Mouse (Mus musculus) cerebellum, postnatal 4 days (tissue): ENCODE data around the gene Il9r.

ENCODE experiments used
- DNase-seq, 2 experiments: peaks; one replicate each; pipeline ENCODE4 v3.0.0; 2022; ENCODE audit warnings: low spot score in 2 of 2, mixed read lengths in 1 of 2

The Il9r gene

DNA sequence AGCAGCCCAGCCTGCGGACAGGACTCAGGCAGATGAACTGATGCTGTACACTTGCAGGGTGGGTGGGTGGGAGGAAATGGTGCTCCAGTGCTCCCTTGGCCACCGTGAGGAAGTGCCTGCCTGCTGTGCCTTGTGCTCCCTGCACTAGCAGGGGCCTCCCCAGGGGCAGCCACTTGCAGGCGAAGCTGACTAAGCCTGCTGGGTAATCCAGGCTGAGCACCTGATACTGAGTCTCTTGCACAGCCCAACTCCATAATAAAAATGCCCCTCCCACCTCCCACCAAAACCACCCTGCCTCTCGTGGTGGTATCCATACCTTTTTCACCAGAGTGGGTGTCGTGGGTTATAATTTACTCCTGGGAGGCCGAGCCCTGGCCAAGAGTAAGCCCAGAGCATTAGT, 849 bp downstream of the Il9r start:
- no peak for DNase-seq

DNA sequence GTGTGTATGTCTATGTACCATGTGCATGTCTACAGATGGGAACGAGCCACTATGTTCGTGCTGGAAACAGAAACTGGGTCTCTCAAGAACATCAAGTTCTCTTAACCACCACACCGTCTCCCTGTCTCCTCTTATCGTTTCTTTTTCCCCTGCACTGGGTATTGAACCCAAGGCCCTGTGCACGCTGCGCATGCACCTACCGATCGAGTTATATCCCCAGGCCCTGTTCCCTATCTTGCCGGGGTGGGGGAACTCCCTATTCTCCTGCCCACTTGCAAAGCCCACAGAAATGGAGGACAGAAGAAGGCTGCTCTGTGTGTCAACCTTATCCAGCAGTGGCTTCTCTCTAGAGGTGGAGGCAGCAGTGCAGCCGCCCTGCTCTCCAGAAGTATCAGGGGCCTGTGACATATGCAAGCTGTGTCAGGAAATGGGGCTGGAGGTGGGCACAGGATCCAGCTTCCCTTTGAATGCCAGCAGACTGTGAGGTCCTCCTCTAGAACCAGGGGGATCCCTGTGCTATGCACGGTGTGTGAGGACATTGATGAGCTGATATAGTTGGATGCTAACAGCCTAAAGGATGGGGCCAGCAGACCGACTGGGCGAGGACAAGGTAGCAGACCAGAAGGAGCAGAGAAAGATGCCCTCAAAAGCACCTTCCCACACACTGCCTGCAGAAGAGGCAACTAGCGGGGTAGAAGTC, 1.7 kb downstream of the Il9r start:
- DNase-seq, result no peak

DNA sequence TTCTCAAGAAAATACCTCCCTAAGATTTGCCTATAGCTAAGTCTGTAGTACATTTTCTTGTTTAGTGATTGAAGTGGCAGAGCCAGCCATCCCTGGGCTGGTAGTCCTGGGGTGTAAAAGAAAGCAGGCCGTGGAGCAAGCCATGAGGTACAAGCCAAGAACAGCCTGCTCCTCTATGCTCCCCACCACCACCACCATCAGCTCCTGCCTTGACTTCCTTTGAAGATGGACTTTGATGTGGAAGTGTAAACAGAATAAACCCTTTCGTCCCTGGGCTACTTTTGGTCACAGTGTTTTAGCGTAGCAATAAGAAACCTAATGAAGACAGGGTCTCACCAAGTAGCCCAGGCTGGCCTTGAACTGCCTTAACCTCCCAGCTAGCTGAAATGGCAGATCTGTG, 2.3 kb downstream of the Il9r start:
- no peak for DNase-seq

DNA sequence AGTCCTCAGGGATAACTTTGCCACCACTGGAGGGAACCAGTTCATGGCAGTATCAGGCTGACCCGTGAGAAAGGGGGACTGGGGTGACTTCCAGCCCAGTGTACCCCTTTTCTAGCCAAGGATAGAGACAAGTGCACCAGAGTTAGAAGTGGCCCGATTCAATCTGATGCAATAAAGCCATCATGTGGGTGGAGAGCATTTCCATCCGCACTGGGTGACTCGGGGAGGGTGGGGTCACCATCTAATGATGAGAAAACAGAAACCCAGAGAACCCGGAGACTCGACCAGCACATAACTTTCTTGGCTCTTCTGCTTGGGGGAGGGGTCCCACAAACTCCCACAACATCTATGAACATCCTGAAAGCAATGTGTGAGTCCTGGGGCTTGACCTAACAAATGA, 3.4 kb downstream of the Il9r start:
- no peak for DNase-seq

DNA sequence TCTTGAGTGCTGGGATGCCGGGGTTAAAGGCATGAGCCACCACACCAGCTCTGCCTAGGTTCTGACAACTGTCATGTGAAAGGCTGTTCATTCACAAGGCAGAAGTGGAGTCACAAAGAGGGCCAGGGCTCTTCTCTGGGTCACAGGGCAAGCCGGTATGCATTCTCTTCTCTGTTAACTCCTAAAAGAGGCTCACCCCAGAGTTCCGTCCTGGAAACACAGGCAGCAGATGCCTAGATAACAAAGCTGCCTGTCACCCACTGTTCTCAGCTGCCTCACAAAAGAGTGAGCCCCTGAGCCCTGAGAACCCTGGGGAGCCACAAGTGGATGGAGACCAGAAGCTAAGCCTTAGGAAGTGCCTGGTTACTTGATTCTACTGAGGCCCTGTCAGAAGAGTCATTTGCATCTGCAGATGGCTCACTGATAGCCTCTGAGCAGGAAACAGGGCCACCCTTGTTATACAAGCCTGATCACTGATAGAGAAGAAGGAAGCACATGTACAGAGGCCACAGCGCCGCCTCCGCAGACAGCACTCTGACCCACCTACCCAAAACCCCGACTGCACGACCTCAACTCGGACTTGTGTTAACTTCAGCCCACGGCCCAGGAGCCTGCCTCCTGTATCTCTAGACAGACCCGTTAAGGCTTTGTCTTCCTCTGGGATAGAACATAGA, 4.1 kb downstream of the Il9r start:
- no peak for DNase-seq

DNA sequence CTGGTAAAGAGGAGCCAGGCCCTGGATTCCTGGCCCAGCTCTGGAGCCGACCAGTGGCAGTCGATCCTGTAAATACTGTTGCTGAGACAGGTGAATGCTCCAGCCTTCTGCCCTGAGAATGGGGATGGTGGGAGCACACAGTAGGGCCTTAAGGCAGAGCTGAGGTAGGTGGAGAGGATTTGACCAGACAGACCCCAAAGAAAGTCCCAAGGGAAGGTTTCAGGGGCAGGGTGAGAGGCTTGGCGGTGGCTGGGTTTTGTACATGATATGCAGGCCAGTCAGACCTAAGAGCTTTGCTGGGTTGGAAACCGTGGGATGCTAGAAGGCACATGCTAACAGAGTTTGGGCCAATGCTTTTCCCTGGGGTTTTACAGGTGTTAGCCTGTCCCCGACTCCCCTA, 5.5 kb downstream of the Il9r start:
- no peak for DNase-seq

DNA sequence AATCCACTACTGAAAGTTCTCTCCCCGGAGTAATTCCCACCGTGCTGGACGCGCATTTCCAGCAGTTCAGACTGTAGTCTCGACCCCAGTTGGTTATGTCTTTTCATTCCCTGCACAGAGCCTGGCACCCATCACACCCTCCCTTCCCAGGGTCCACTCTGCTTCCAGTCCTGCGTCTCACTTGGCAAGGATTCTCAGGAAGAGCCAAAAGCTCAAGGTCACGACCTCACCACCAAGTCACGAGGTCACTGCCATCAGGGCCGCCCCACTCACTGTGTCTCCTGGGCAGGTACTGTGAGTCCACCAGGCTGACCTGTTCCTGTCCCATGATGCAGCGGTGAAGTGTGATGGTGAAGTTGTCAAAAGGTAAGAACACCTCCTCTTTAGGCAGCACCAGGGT, 6.0 kb downstream of the Il9r start:
- no peak for DNase-seq

DNA sequence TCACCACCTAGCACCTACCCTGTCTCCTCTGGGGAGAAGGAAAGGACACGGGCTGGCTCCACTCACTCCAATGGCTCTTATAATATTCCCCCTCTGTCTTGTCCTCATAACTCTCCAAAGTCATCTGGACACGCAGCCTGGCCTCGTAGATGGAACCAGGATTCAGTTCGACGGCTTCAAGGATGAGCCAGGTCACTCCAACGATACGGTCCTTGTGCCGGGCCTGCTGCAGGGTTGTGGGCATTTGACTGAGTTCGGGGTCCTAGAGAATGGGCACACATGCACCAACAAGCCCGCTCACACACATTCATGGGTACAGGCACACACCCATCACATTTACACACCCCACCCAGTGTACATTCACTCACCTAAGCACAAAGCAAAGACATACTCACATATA, 6.9 kb downstream of the Il9r start:
- DNase-seq, result no peak

DNA sequence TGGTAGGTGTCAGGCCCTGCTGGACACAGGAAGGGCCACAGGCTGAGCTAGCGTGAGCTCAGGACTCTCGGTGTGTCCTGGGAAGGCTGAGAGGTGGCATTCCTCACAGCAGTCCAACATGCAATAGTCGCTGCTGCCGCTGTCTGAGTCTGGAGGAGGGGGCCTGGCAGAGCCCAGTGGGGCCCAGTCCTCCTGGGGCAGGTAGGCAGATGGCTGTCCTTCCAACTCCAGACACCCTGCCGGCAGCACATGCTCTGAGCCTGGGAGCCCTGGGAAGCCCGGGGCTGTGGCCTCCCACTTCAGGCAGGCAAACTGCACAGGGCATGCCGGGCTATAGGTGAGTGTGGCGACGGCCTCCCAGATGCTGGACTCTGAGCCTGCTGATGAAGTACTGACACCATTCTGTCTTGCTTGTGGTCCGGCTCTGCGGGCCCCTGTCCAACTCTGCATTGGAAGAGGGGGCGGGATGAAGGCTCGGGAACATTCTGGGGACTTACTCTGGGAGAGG, 9.4 kb downstream of the Il9r start:
- DNase-seq, result no peak

DNA sequence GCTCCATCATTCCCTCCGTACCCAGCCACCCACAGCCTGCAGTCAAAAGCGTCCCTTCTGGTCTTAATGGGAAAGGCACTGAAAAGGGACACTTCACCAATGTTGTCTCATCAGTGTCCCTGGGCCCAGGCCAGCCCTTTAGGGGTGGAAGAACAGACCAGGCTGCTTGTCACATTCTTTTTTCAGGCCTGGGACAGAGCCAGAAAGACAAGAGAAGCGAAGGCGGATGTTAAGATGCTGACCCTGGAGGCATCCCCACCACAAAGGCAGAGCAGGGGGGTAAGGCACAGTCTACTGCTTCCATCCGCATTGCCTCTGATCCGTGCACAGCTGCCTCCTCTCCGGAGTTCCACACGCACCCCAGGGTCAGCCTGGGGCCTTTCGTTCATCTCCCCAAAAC, 10.0 kb downstream of the Il9r start:
- DNase-seq, result no peak

DNA sequence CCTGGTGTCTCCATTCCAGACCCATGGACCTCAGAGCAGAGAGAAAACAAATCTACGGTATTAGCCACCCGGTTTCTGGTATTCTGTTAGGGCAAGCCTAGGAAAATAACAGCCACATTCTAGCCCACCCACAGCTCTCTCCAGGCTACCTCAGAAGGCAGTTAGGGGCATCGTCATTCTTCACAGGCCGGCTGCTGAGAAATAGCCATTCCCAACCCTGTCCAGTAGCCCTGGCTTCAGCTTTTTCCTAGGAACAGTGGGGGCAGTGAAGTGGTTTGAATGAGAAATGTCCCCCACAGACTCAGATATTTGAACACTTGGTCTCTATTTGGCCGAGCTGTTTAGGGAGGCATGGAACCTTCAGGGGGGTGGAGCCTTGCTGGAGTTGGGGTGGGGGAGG, 10.6 kb downstream of the Il9r start:
- no peak for DNase-seq

DNA sequence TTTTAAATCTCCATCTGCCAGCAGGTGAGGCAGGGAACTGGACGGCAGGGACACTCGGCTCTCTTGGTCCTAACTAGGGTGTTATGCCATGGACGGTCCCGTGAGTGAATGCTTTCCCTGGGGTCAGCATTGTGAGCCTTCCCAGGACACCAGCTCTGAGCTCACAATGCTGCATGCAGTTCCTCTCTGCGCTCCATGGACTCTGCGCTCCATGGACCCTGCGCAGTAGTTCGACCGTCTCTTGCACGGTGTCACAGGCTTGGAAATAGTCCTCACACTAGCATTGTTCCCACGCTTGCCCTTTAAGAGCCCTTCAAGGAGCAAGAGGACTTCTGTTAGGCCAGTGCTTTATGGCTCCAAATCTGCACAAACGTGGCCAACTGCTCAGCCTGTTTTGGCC, 11.2 kb downstream of the Il9r start:
- DNase-seq, result no peak

DNA sequence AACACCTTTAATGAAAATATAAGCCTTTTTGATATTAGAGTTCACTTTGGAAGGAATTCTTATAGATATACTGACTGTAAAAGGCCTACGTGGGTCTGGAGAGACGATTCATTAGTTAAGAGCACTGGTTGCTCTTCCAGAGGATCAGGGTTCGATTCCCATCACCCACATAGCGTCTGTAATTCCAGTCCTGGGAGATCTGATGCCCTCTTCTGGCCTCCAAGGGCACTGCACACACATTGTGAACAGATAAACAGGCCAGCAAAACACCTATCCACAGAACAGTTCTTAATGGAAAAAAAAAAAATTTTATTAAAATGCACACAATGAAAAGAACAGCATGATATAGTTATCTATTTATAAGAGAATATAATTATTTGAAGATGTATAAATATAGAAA, 12.8 kb downstream of the Il9r start:
- no peak for DNase-seq

DNA sequence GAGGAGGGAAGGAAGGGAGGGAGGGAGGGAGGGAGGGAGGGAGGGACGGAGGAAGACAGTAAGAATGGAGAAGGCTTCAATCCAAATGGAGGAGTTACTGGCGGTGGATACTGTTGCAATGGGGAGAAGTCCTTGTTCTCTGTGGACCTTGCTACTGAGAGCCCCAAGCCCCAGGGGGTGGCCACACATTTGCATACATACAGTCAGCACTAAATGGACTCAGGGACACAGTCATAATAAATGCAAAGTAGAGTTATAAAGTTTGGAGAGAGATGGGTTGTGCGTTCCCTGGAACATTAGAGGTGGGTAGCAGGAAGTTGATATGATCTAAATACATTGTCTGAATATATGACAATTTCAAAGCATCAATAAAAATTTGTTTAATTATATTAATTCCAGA, 14.0 kb downstream of the Il9r start:
- no peak for DNase-seq

DNA sequence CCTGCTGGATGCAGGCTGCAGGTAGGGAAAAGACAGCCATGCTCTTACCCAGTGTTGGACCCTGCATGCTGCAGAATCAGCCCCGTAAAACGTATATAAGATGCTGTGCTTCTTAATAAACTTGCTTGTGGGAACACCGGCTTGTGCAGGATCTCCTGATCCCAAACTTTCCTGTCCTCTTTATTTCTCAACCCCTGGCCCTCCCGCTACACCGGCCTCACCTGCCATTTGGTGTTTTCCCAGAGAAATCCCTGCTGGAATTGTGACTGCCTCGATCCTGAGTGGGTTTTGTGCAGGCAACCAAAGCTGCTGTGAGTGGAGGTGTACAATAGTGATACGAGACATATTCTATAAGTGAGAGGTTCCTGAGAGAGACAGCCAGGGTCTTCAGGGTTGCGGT, 15.6 kb downstream of the Il9r start:
- no peak for DNase-seq

DNA sequence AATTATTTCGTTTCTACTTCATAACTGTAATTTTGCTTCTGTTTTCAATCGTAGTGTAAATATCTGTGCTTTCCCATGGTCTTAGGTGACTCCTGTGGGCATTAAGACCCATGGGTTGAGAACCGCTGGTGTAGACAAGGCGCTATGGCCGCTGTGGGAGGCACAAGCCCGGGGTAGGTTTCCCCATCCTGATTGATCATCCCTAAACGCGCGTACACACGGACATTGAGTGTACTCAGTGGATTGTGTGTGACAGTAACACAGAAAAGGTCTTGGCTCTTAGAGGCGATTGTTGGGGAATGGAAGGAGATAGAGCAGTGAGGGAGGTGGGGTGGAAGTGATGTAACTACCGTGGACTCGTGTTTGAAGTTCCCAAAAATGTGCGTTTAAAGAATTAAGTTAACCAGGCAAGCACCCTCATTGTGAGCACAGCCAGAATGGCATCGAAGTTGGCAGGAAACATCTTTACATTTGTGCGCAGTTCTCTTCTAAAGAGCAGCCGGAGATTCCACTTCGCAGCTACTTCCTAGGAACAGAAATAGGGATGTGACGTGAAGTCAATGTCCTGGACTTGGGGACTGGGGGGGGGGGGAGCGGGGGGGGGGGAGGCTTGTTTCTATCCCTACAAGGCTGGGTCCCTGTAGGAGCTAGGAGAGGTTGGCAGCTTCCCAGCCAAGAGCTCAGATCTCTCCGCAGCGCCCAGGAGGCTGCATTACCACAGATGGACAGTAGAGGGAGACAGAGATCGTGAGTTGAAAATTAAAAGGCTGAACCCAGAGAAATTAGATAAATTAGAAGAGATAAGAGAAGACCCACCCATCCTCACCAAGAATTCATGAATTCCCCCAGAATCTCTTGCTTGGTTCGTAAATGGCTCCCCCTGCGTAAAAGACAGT, 17.9 kb downstream of the Il9r start:
- DNase-seq, result peak; percentile 84 to 94

DNA sequence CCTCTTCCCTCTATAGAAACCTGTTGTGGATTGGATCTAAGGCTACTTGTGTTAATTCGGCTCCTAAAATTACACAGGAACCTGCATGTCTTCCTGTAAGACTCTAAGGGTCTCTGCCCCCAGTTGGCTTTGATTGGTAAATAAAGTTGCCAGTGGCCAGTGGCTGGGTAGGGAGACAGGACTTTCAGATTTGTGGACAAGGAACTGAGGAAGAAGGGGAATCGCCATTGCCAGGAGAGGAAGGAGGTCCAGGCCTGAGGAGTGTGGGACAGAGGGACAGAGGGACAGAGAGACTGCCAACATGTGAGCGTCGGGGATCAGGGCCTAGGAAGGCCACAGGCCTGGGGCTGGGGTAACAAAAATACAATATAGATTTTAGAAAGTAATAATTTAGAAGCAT, 18.8 kb downstream of the Il9r start:
- DNase-seq, result no peak

DNA sequence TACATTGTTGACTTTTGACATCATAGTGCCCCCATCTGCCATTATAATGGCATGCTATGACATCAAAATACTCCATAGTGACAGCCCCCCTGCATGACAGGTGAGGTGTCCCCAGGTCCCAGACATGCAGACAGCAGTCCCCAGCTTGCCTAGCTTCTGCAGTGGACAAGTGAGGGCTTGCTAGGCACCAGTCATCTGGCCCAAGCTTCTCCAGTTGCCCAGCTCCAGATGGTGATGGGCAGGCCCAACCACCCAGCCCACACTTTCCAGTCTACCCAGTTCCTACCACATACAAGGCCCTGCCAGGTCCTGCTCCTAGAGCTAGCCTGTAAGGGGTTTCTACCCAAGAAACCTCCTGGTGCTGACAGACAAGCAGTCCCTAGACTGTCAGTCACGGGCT, 21.6 kb downstream of the Il9r start:
- DNase-seq, result no peak

DNA sequence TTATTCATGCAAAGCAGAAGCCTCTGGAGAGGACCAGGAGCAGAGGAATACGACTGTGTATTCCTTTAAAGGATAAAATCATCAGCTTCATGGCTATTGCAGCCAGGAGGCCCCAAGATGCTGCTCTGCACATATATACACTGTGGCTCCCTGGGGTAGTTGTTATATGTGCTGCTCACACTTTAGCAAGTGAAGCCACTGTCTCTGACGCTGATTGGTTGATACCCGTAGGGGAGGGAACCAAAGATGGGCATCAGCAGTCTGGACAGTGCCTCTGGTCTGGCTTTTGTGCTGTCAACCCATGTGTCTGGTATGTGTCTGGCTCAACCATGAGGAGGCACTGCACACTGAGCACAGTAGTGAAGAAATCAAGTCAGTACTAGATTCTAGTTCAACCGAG, 33.4 kb downstream of the Il9r start:
- no peak for DNase-seq

DNA sequence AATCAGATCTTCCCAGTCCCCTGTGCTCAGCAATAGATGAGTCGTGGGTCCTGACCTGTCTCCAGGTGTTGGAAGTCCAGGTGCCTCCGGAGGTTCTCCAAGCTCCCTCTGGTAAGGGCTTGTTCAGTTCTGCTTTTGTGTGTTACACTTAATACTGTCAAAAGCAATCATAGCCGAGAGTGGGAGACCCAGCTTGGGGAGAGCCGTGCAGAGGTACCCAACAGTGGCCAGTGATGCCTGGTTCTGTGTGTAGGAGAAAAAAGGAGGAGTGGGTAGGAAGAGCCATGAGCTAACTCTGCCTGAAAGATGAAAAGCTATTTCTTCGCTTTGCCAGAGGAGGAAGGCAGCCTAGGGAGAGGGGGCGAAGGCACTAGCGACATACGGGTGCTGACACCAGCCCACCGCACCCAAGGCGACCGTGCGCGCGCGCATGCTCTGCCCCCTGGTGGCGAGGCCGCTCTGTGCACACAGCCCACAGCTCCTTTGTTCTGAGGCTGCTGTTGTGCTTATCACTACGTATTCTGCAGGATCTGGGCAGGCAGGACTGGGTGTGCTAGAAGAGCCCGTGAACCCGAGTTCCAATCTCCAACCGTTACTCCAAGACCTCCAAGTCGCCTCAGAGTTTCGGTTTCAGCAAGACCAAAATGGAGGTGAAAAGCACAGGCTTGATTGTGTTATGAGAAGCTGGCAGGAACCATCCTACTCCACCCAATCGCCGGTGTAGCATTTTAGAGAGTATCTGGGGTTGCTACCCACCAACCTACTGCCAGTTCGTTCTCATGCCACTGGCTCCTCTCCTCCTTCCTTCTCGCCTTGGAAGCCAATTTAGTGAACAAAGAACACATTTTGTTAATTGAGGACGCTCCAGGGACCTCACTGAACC, 37.9 kb downstream of the Il9r start:
- DNase-seq, result peak; percentile 96 to 98

DNA sequence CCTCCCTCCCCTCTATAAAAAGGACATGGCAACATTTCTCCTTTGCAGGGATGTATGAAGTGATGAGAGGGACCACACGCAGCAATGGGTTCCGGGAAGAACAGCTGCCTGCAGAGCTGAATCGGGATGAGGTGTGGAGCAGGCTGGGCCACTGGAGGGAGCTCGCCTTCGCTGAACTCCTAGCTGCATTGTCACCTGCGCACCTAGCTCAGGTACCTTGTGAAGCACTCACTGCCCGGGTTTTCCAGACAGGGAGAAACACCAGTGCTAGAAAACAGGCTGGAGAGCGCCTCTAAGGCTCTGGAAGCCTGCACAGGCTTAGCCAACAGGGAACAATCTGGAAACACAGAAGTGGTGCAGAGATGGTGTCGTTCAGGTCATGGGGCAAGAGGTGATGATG, 38.6 kb downstream of the Il9r start:
- no peak for DNase-seq

DNA sequence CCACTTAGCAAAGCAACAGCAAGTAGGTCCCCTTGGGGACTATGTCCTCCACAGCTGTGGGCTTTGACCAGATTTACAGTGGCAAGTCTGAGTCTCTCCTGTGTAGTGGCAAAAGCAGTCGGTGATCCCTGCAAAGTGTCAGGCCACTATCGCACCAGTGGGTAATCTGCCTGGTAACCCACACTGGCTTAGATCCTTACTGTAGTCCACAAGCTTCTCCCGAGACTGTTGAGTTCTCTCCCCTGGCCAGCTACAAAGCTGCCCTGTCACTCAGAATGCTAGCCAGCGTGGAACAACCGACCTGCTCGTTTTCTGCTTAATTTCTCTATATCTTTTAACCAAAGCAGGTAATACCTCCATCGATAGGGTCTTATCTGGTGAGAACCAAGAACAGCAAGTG, 39.7 kb downstream of the Il9r start:
- no peak for DNase-seq
